Mouse (Mus musculus): ENCODE data around the gene Edrf1.
"Not testable (repeated sequence)": the region's sequence is repeated elsewhere in the genome, so short reads cannot be mapped to it uniquely, and the experiment has no call there.

The Edrf1 gene

GRCm38 (mm10) chr7:133645716-133646115, 8.4 kb downstream of the Edrf1 start:
- DNase-seq (ENCODE audit: low read depth, low spot score) = no peak

- DNase-seq (ENCODE audit: low read depth, low spot score) = no peak
Observed at GRCm38 (mm10) chr7:133662467-133662866, 25.1 kb downstream of the Edrf1 start.

GRCm38 (mm10) chr7:133669071-133669470, 31.7 kb downstream of the Edrf1 start:
- DNase-seq (ENCODE audit: low read depth, low spot score) = no peak

GRCm38 (mm10) chr7:133669946-133670345, 32.6 kb downstream of the Edrf1 start:
- no peak for DNase-seq (ENCODE audit: low read depth, low spot score)

- no peak for DNase-seq (ENCODE audit: low read depth, low spot score)
Observed at GRCm38 (mm10) chr7:133670846-133671245, 33.5 kb downstream of the Edrf1 start.

GRCm38 (mm10) chr7:133676002-133676401, 38.7 kb downstream of the Edrf1 start:
- DNase-seq (ENCODE audit: low read depth, low spot score) = no peak

- DNase-seq (ENCODE audit: low read depth, low spot score) = no peak
Observed at GRCm38 (mm10) chr7:133678716-133679115, 41.4 kb downstream of the Edrf1 start.

- no peak for DNase-seq (ENCODE audit: low read depth, low spot score)
Observed at GRCm38 (mm10) chr7:133679439-133679838, 42.1 kb downstream of the Edrf1 start.

- no peak for DNase-seq (ENCODE audit: low read depth, low spot score)
Observed at GRCm38 (mm10) chr7:133679961-133680360, 42.6 kb downstream of the Edrf1 start, which contains the start of gene Mmp21. Gene Mmp21, minus strand, starts transcription at chr7:133680061.

- DNase-seq (ENCODE audit: low read depth, low spot score) = no peak
Observed at GRCm38 (mm10) chr7:133683626-133684025, 46.3 kb downstream of the Edrf1 start.

GRCm38 (mm10) chr7:133684110-133684509, 46.8 kb downstream of the Edrf1 start:
- DNase-seq (ENCODE audit: low read depth, low spot score) = no peak

- DNase-seq (ENCODE audit: low read depth, low spot score) = no peak
Observed at GRCm38 (mm10) chr7:133684701-133685100, 47.4 kb downstream of the Edrf1 start.

GRCm38 (mm10) chr7:133685644-133686043, 48.3 kb downstream of the Edrf1 start:
- not testable (repeated sequence) for DNase-seq (ENCODE audit: low read depth, low spot score)

- peak; percentile 70 for DNase-seq (ENCODE audit: low read depth, low spot score)
Observed at GRCm38 (mm10) chr7:133698021-133698709, 60.8 kb downstream of the Edrf1 start.

- no peak for DNase-seq (ENCODE audit: low read depth, low spot score)
Observed at GRCm38 (mm10) chr7:133699885-133700284, 62.5 kb downstream of the Edrf1 start.

GRCm38 (mm10) chr7:133701366-133701765, 64.0 kb downstream of the Edrf1 start:
- no peak for DNase-seq (ENCODE audit: low read depth, low spot score)

GRCm38 (mm10) chr7:133702333-133702732, 65.0 kb downstream of the Edrf1 start:
- peak; percentile 86 for DNase-seq (ENCODE audit: low read depth, low spot score)

- no peak for DNase-seq (ENCODE audit: low read depth, low spot score)
Observed at GRCm38 (mm10) chr7:133703906-133704305, 66.6 kb downstream of the Edrf1 start.

GRCm38 (mm10) chr7:133707301-133707700, 70.0 kb downstream of the Edrf1 start:
- DNase-seq (ENCODE audit: low read depth, low spot score) = no peak

GRCm38 (mm10) chr7:133715387-133715786, 78.0 kb downstream of the Edrf1 start:
- DNase-seq (ENCODE audit: low read depth, low spot score) = no peak

- no peak for DNase-seq (ENCODE audit: low read depth, low spot score)
Observed at GRCm38 (mm10) chr7:133718580-133718979, 81.2 kb downstream of the Edrf1 start.

- no peak for DNase-seq (ENCODE audit: low read depth, low spot score)
Observed at GRCm38 (mm10) chr7:133720616-133721015, 83.3 kb downstream of the Edrf1 start.

Data from c-Kit-negative CD71-positive TER-119-positive erythroid progenitor cells, embryonic 14.5 days (primary cell).